ENCODE assay signal across 19 mouse cellular contexts in the genomic region with DNA sequence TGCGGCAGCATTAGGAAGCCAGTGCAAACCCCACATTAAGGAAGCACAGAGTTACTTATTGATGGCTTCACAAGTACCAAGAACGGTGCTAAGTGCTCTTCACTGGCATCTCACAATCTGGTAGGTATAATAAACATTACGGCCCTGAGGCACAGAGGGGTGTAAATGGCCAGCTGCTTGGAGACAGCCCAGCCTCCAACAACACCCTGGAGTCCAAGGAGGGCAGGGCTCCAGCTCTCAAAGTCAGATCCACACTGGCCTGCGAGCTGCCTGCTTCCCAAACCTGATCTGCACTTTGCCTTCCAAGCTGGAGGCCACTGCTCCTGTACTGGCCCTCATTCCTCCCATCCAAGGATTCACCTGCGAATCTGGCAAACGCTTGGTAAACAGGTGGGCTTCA.
A peak's percentile ranks its signal among the peaks of the same experiment; 100 is the strongest.
DNase-seq lines count a peak whose midpoint lies in the region; ATAC-seq lines count a peak whose summit lies in the region.
"Had no signal": no experiment of that assay in that cellular context is flagged by ENCODE, and none has a peak within 500 bp of the region (broad histone marks: within the 10 kb centered on the region; RNA-seq: fewer than 3 reads in every experiment).

No protein-coding gene starts in this region.

- H3K4me1 ChIP-seq in heart, embryonic 15.5 days (replicated peaks), result peaks cover 61% of the 10 kb centered on the region
- peaks cover 68% of the 10 kb centered on the region for H3K4me1 ChIP-seq in intestine, embryonic 16.5 days (ENCODE audit: control insufficient read depth, insufficient read depth, low read length)

- DNase-seq in adrenal gland, postnatal 10 days, result peak; percentile 44
- DNase-seq in adrenal gland, postnatal 14 days, result no peak
- DNase-seq in heart, adult 9 months (ENCODE audit: low spot score in 2 of 2), result no peak
- DNase-seq in kidney, postnatal 36 days, result peak; percentile 28 to 62
- DNase-seq in kidney, adult 11 months, result no peak
- no peak for DNase-seq in yolk sac, embryonic 10.5 days (ENCODE audit: low spot score)
- DNase-seq: cerebellum, postnatal 10 days; gastrocnemius, postnatal 25 days; kidney, adult 8-10 months; lung, postnatal 36 days; thymus, postnatal 4 days had no signal

- no peaks in the 10 kb centered on the region for H3K27me3 ChIP-seq in heart, embryonic 15.5 days
- H3K27me3 ChIP-seq in intestine, embryonic 16.5 days (replicated peaks; ENCODE audit: control insufficient read depth, insufficient read depth, low read length), result no peaks in the 10 kb centered on the region
- H3K27me3 ChIP-seq: hindbrain, embryonic 12.5 days; limb, embryonic 15.5 days had no signal

- no peaks in the 10 kb centered on the region for H3K36me3 ChIP-seq in heart, embryonic 15.5 days
- 0 out of 2 replicates have a peak, but pooled peaks cover 2% of the 10 kb centered on the region for H3K36me3 ChIP-seq in intestine, embryonic 16.5 days (ENCODE audit: control insufficient read depth, insufficient read depth, low read length)
- H3K36me3 ChIP-seq: G1E had no signal

- no peak overlapping the region for H3K4me3 ChIP-seq in heart, embryonic 15.5 days
- H3K4me3 ChIP-seq in intestine, embryonic 16.5 days (ENCODE audit: low read length), result 0 out of 2 replicates have a peak overlapping the region, but pooled peaks have one; percentile 2
- H3K4me3 ChIP-seq: forebrain, embryonic 10.5 days; hindbrain, embryonic 12.5 days; limb, embryonic 15.5 days; midbrain, embryonic 10.5 days had no signal

- WGBS in heart, embryonic 15.5 days, result 64% methylated on average over 6 of the region's 6 CpGs
- 44% methylated on average over 6 of the region's 6 CpGs for WGBS in intestine, embryonic 16.5 days

- H3K9ac ChIP-seq in heart, embryonic 15.5 days, result no peak overlapping the region
- H3K9ac ChIP-seq in intestine, embryonic 16.5 days (ENCODE audit: low read depth, low read length), result peak overlapping the region; percentile 43
- H3K9ac ChIP-seq: hindbrain, embryonic 12.5 days; limb, embryonic 15.5 days had no signal

- 0 out of 2 replicates have a peak overlapping the region, but pooled peaks have one; percentile 1 for H3K4me2 ChIP-seq in heart, embryonic 15.5 days
- peak overlapping the region; percentile 38 for H3K4me2 ChIP-seq in intestine, embryonic 16.5 days (ENCODE audit: low read depth, low read length)
- H3K4me2 ChIP-seq: hindbrain, embryonic 12.5 days; limb, embryonic 15.5 days had no signal

- ATAC-seq in heart, embryonic 15.5 days (replicated peaks; ENCODE audit: insufficient number of reproducible peaks, insufficient read depth, low FRiP score, low read depth), result no peak
- ATAC-seq in intestine, embryonic 16.5 days, result peak; percentile 78
- ATAC-seq: CD4-positive, CD25-positive, alpha-beta regulatory T cell, adult 4 months had no signal

- H3K9me3 ChIP-seq in heart, embryonic 15.5 days (replicated peaks), result no peaks in the 10 kb centered on the region
- H3K9me3 ChIP-seq in intestine, embryonic 16.5 days (ENCODE audit: control insufficient read depth, low read length), result no peaks in the 10 kb centered on the region
- H3K9me3 ChIP-seq: forebrain, embryonic 10.5 days; G1E; hindbrain, embryonic 12.5 days; limb, embryonic 15.5 days; midbrain, embryonic 10.5 days had no signal

- H3K27ac ChIP-seq in heart, embryonic 15.5 days, result peak overlapping the region; percentile 75
- H3K27ac ChIP-seq in intestine, embryonic 16.5 days (ENCODE audit: low read length), result peak overlapping the region; percentile 92
- H3K27ac ChIP-seq: forebrain, embryonic 10.5 days; hindbrain, embryonic 12.5 days; limb, embryonic 15.5 days; midbrain, embryonic 10.5 days had no signal

Comparison
In these comparisons a context has a peak if more than half of its experiments do, and no peak if none do; other contexts are left out.
1. DNase-seq: peak in adrenal gland, postnatal 10 days (single experiment) and kidney, postnatal 36 days (2 of 2); none in adrenal gland, postnatal 14 days (single experiment), heart, adult 9 months (0 of 2), kidney, adult 11 months (single experiment) and yolk sac, embryonic 10.5 days (single experiment).